Mouse (Mus musculus): ENCODE measurements at regions not wholly inside any gene's neighbourhood (a gene's known extent, or its start where the extent isn't known, plus 50 kb on each side); places are given as distances from the start of the nearest gene placed in this dataset.

- TF ChIP-seq CTCF (IDR thresholded peaks at IDR 0.05; ENCODE audit: insufficient read depth, low read depth, low read length) (no peak), POLR2A (IDR thresholded peaks at IDR 0.05; ENCODE audit: insufficient read depth, low read depth, low read length) (no peak)
- no peak overlapping the region for H3K27ac ChIP-seq (ENCODE audit: insufficient read depth, low read depth, low read length)
- WGBS: 85% methylated on average over 8 of the region's 8 CpGs
These were observed 86.2 kb upstream of the Rcn1 start for GRCm38 (mm10) chr2:105485286-105485685.

GRCm38 (mm10) chr2:105495796-105496195, 96.7 kb upstream of the Rcn1 start:
- WGBS: 70% methylated on average over 13 of the region's 13 CpGs
- no peak overlapping the region for H3K27ac ChIP-seq (ENCODE audit: insufficient read depth, low read depth, low read length)
- no peak overlapping the region for H3K4me3 ChIP-seq (ENCODE audit: insufficient read depth, low read depth, low read length)
- H3K4me1 ChIP-seq (ENCODE audit: control insufficient read depth, insufficient read depth, low read length): no peaks in the 10 kb centered on the region
- no peak for TF ChIP-seq CTCF (IDR thresholded peaks at IDR 0.05; ENCODE audit: insufficient read depth, low read depth, low read length)
- no peak for TF ChIP-seq POLR2A (IDR thresholded peaks at IDR 0.05; ENCODE audit: insufficient read depth, low read depth, low read length)

More at GRCm38 (mm10) chr2:105485286-105485685, 86.2 kb upstream of the Rcn1 start:
- Histone ChIP-seq H3K4me3 (ENCODE audit: insufficient read depth, low read depth, low read length) (no peak overlapping the region), H3K4me1 (ENCODE audit: control insufficient read depth, insufficient read depth, low read length) (peaks cover 3% of the 10 kb centered on the region)

- no peak for TF ChIP-seq CTCF (IDR thresholded peaks at IDR 0.05; ENCODE audit: insufficient read depth, low read depth, low read length)
- no peak for TF ChIP-seq POLR2A (IDR thresholded peaks at IDR 0.05; ENCODE audit: insufficient read depth, low read depth, low read length)
- no peak overlapping the region for H3K27ac ChIP-seq (ENCODE audit: insufficient read depth, low read depth, low read length)
- H3K4me3 ChIP-seq (ENCODE audit: insufficient read depth, low read depth, low read length): no peak overlapping the region
- H3K4me1 ChIP-seq (ENCODE audit: control insufficient read depth, insufficient read depth, low read length): no peaks in the 10 kb centered on the region
- 72% methylated on average over 2 of the region's 2 CpGs for WGBS
These were observed 105.1 kb upstream of the Rcn1 start for GRCm38 (mm10) chr2:105504197-105504596.

- TF ChIP-seq CTCF (IDR thresholded peaks at IDR 0.05; ENCODE audit: insufficient read depth, low read depth, low read length) (no peak), POLR2A (IDR thresholded peaks at IDR 0.05; ENCODE audit: insufficient read depth, low read depth, low read length) (no peak)
- WGBS: 56% methylated on average over 4 of the region's 4 CpGs
- no peak overlapping the region for H3K4me3 ChIP-seq (ENCODE audit: insufficient read depth, low read depth, low read length)
These were observed 106.4 kb upstream of the Rcn1 start for GRCm38 (mm10) chr2:105505554-105505953.

GRCm38 (mm10) chr2:105507160-105507559, 108.0 kb upstream of the Rcn1 start:
- no peak for TF ChIP-seq POLR2A (IDR thresholded peaks at IDR 0.05; ENCODE audit: insufficient read depth, low read depth, low read length)
- TF ChIP-seq CTCF (IDR thresholded peaks at IDR 0.05; ENCODE audit: insufficient read depth, low read depth, low read length): no peak
- no peaks in the 10 kb centered on the region for H3K4me1 ChIP-seq (ENCODE audit: control insufficient read depth, insufficient read depth, low read length)
- H3K27ac ChIP-seq (ENCODE audit: insufficient read depth, low read depth, low read length): no peak overlapping the region
- no peak overlapping the region for H3K4me3 ChIP-seq (ENCODE audit: insufficient read depth, low read depth, low read length)
- 45% methylated on average over 4 of the region's 4 CpGs for WGBS

More at GRCm38 (mm10) chr2:105505554-105505953, 106.4 kb upstream of the Rcn1 start:
- no peaks in the 10 kb centered on the region for H3K4me1 ChIP-seq (ENCODE audit: control insufficient read depth, insufficient read depth, low read length)
- H3K27ac ChIP-seq (ENCODE audit: insufficient read depth, low read depth, low read length): no peak overlapping the region

- no peak overlapping the region for H3K4me3 ChIP-seq (ENCODE audit: insufficient read depth, low read depth, low read length)
- no peak overlapping the region for H3K27ac ChIP-seq (ENCODE audit: insufficient read depth, low read depth, low read length)
- no peak for TF ChIP-seq POLR2A (IDR thresholded peaks at IDR 0.05; ENCODE audit: insufficient read depth, low read depth, low read length)
- TF ChIP-seq CTCF (IDR thresholded peaks at IDR 0.05; ENCODE audit: insufficient read depth, low read depth, low read length): no peak
- WGBS: 91% methylated on average over 4 of the region's 4 CpGs
- no peaks in the 10 kb centered on the region for H3K4me1 ChIP-seq (ENCODE audit: control insufficient read depth, insufficient read depth, low read length)
These were observed 111.7 kb upstream of the Rcn1 start for GRCm38 (mm10) chr2:105510816-105511215.

DNA sequence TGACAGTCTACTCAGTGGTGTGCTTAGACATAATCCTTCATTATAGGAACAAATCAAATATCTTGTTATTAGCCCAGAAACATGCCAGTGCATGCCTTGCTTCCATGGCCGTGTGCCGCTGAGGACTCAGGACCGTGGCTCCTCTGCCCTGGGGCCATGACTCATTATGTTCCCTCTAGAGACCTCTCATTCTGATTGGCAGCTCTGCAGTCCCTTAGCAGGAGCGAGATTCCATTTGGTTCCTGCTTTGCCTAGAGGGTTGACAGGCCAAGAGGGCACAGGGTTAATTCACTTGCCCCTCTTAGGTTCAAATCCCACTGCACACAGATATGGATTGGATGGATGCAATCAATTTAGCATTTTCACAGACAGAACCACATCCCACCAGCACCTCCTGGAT, 112.6 kb upstream of the Rcn1 start:
- WGBS: 84% methylated on average over 4 of the region's 4 CpGs
- Histone ChIP-seq H3K4me1 (ENCODE audit: control insufficient read depth, insufficient read depth, low read length) (peaks cover 2% of the 10 kb centered on the region; the same call in 1 of the 2 replicates), H3K4me3 (ENCODE audit: insufficient read depth, low read depth, low read length) (no peak overlapping the region), H3K27ac (ENCODE audit: insufficient read depth, low read depth, low read length) (no peak overlapping the region)
- TF ChIP-seq POLR2A (IDR thresholded peaks at IDR 0.05; ENCODE audit: insufficient read depth, low read depth, low read length) (no peak), CTCF (IDR thresholded peaks at IDR 0.05; ENCODE audit: insufficient read depth, low read depth, low read length) (no peak)

DNA sequence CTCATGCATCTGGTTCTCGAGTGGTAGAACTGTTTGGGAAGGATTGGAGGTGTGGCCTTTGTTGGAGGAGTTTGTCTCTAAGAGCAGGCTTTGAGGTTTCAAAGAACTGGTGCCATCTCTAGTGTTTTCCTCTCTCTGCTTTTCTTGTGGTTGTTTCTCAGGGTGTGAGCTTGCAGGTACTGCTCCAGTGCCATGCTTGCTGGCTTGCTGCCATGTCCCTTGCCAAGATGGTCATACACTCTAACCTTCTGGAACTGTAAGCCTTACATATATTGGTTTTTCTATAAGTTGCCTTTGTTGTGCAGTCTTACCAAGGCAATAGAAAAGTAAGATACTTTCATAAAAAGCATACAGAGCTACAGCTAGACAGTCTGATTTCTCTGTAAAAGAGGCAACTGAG, 115.1 kb upstream of the Rcn1 start:
- Histone ChIP-seq H3K4me3 (ENCODE audit: insufficient read depth, low read depth, low read length) (no peak overlapping the region), H3K27ac (ENCODE audit: insufficient read depth, low read depth, low read length) (no peak overlapping the region), H3K4me1 (ENCODE audit: control insufficient read depth, insufficient read depth, low read length) (peaks cover 7% of the 10 kb centered on the region; the same call in 1 of the 2 replicates)
- no peak for TF ChIP-seq POLR2A (IDR thresholded peaks at IDR 0.05; ENCODE audit: insufficient read depth, low read depth, low read length)
- TF ChIP-seq CTCF (IDR thresholded peaks at IDR 0.05; ENCODE audit: insufficient read depth, low read depth, low read length): no peak
- 97% methylated on average over 1 of the region's 1 CpGs for WGBS

- 68% methylated on average over 3 of the region's 3 CpGs for WGBS
- H3K4me1 ChIP-seq (ENCODE audit: control insufficient read depth, insufficient read depth, low read length): peaks cover 7% of the 10 kb centered on the region; the same call in 1 of the 2 replicates
- H3K27ac ChIP-seq (ENCODE audit: insufficient read depth, low read depth, low read length): no peak overlapping the region
- TF ChIP-seq POLR2A (IDR thresholded peaks at IDR 0.05; ENCODE audit: insufficient read depth, low read depth, low read length): no peak
- no peak for TF ChIP-seq CTCF (IDR thresholded peaks at IDR 0.05; ENCODE audit: insufficient read depth, low read depth, low read length)
- H3K4me3 ChIP-seq (ENCODE audit: insufficient read depth, low read depth, low read length): no peak overlapping the region
These were observed 115.8 kb upstream of the Rcn1 start for GRCm38 (mm10) chr2:105514881-105515280.

DNA sequence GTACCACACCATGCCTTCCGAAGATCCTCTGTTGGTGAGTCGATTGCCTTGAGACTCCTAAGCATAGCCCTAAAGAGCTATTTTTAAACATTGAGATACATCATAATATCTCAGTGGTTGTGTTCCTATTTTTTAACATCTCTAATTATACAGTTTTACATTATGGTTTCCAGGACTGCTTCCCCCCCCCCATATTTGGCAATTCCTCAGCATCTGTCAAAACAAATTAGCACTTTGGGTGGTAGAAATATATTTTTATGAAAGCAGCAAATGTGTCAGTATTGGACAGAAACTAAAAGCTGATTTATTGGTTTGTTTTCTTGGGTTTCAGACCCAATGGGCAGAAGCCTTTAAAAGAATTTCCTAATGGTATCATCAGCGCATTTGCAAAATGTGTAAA, 116.2 kb upstream of the Rcn1 start:
- no peak overlapping the region for H3K4me3 ChIP-seq (ENCODE audit: insufficient read depth, low read depth, low read length)
- WGBS: 63% methylated on average over 3 of the region's 3 CpGs
- no peak for TF ChIP-seq CTCF (IDR thresholded peaks at IDR 0.05; ENCODE audit: insufficient read depth, low read depth, low read length)
- no peak for TF ChIP-seq POLR2A (IDR thresholded peaks at IDR 0.05; ENCODE audit: insufficient read depth, low read depth, low read length)
- no peak overlapping the region for H3K27ac ChIP-seq (ENCODE audit: insufficient read depth, low read depth, low read length)
- H3K4me1 ChIP-seq (ENCODE audit: control insufficient read depth, insufficient read depth, low read length): peaks cover 7% of the 10 kb centered on the region; the same call in 1 of the 2 replicates

Measured in olfactory bulb, adult 2 months (tissue).